Mouse (Mus musculus): Measurements from ENCODE around the gene Uchl4. TPM values are rescaled to one million over a fixed set of nuclear protein-coding genes. Genes with fewer than 3 reads are reported as not detected.

Uchl4 gene
- polyA plus RNA-seq, 1 experiment from 2014 or later, result 2.8 TPM

GRCm38 (mm10) chr9:64236056-64236455 lies 1.1 kb downstream of the Uchl4 start:
- peaks cover 36% of the 10 kb centered on the region for H3K4me1 ChIP-seq (ENCODE audit: control insufficient read depth, insufficient read depth, low read length)

GRCm38 (mm10) chr9:64240116-64240515 lies 5.1 kb downstream of the Uchl4 start:
- no peak overlapping the region for H3K4me3 ChIP-seq (replicated peaks; ENCODE audit: low read length)
- no peak overlapping the region for H3K27ac ChIP-seq (ENCODE audit: low read length)
- H3K9me3 ChIP-seq (replicated peaks; ENCODE audit: control insufficient read depth, low read length), result no peaks in the 10 kb centered on the region
- 0 out of 2 replicates have a peak, but pooled peaks cover 3% of the 10 kb centered on the region for H3K4me1 ChIP-seq (ENCODE audit: control insufficient read depth, insufficient read depth, low read length)
- 38% methylated on average over 2 of the region's 2 CpGs for WGBS
- H3K36me3 ChIP-seq (ENCODE audit: control insufficient read depth, insufficient read depth, low read length), result 0 out of 2 replicates have a peak, but pooled peaks cover 3% of the 10 kb centered on the region
- no peak overlapping the region for H3K4me2 ChIP-seq (ENCODE audit: low read depth, low read length)
- no peaks in the 10 kb centered on the region for H3K27me3 ChIP-seq (ENCODE audit: control insufficient read depth, insufficient read depth, low read length)
- ATAC-seq (ENCODE audit: insufficient read depth, low FRiP score), result no peak
- no peak overlapping the region for H3K9ac ChIP-seq (ENCODE audit: low read length)

More at GRCm38 (mm10) chr9:64236056-64236455, 1.1 kb downstream of the Uchl4 start:
- Histone ChIP-seq H3K4me3 (replicated peaks; ENCODE audit: low read length) (no peak overlapping the region), H3K27me3 (ENCODE audit: control insufficient read depth, insufficient read depth, low read length) (no peaks in the 10 kb centered on the region), H3K36me3 (ENCODE audit: control insufficient read depth, insufficient read depth, low read length) (0 out of 2 replicates have a peak, but pooled peaks cover 3% of the 10 kb centered on the region), H3K9ac (ENCODE audit: low read length) (no peak overlapping the region), H3K4me2 (ENCODE audit: low read depth, low read length) (no peak overlapping the region), H3K9me3 (replicated peaks; ENCODE audit: control insufficient read depth, low read length) (no peaks in the 10 kb centered on the region), H3K27ac (ENCODE audit: low read length) (no peak overlapping the region)
- ATAC-seq (ENCODE audit: insufficient read depth, low FRiP score), result no peak
- 94% methylated on average over 7 of the region's 7 CpGs for WGBS

- Histone ChIP-seq H3K36me3 (ENCODE audit: control insufficient read depth, insufficient read depth, low read length) (0 out of 2 replicates have a peak, but pooled peaks cover 3% of the 10 kb centered on the region), H3K4me1 (ENCODE audit: control insufficient read depth, insufficient read depth, low read length) (0 out of 2 replicates have a peak, but pooled peaks cover 3% of the 10 kb centered on the region), H3K4me2 (ENCODE audit: low read depth, low read length) (no peak overlapping the region), H3K9ac (ENCODE audit: low read length) (no peak overlapping the region), H3K27me3 (ENCODE audit: control insufficient read depth, insufficient read depth, low read length) (no peaks in the 10 kb centered on the region), H3K27ac (ENCODE audit: low read length) (no peak overlapping the region), H3K4me3 (replicated peaks; ENCODE audit: low read length) (no peak overlapping the region), H3K9me3 (replicated peaks; ENCODE audit: control insufficient read depth, low read length) (no peaks in the 10 kb centered on the region)
- ATAC-seq (ENCODE audit: insufficient read depth, low FRiP score), result no peak
- 48% methylated on average over 8 of the region's 8 CpGs for WGBS
Measured at GRCm38 (mm10) chr9:64240681-64241080, 5.7 kb downstream of the Uchl4 start.

- no peak overlapping the region for H3K9ac ChIP-seq (ENCODE audit: low read length)
- 61% methylated on average over 6 of the region's 6 CpGs for WGBS
- 0 out of 2 replicates have a peak, but pooled peaks cover 3% of the 10 kb centered on the region for H3K4me1 ChIP-seq (ENCODE audit: control insufficient read depth, insufficient read depth, low read length)
- H3K36me3 ChIP-seq (ENCODE audit: control insufficient read depth, insufficient read depth, low read length), result no peaks in the 10 kb centered on the region
- H3K27ac ChIP-seq (ENCODE audit: low read length), result no peak overlapping the region
- H3K27me3 ChIP-seq (ENCODE audit: control insufficient read depth, insufficient read depth, low read length), result no peaks in the 10 kb centered on the region
- H3K9me3 ChIP-seq (replicated peaks; ENCODE audit: control insufficient read depth, low read length), result no peaks in the 10 kb centered on the region
- H3K4me3 ChIP-seq (replicated peaks; ENCODE audit: low read length), result no peak overlapping the region
- ATAC-seq (ENCODE audit: insufficient read depth, low FRiP score), result no peak
- no peak overlapping the region for H3K4me2 ChIP-seq (ENCODE audit: low read depth, low read length)
Measured at GRCm38 (mm10) chr9:64242381-64242831, 7.4 kb downstream of the Uchl4 start.

GRCm38 (mm10) chr9:64249371-64249770 lies 14.4 kb downstream of the Uchl4 start:
- no peak overlapping the region for H3K9ac ChIP-seq (ENCODE audit: low read length)
- H3K27me3 ChIP-seq (ENCODE audit: control insufficient read depth, insufficient read depth, low read length), result no peaks in the 10 kb centered on the region
- WGBS, result 67% methylated on average over 1 of the region's 1 CpGs
- no peak for ATAC-seq (ENCODE audit: insufficient read depth, low FRiP score)
- H3K9me3 ChIP-seq (replicated peaks; ENCODE audit: control insufficient read depth, low read length), result no peaks in the 10 kb centered on the region
- H3K36me3 ChIP-seq (ENCODE audit: control insufficient read depth, insufficient read depth, low read length), result no peaks in the 10 kb centered on the region
- H3K4me2 ChIP-seq (ENCODE audit: low read depth, low read length), result no peak overlapping the region
- H3K4me3 ChIP-seq (replicated peaks; ENCODE audit: low read length), result no peak overlapping the region
- H3K4me1 ChIP-seq (ENCODE audit: control insufficient read depth, insufficient read depth, low read length), result peaks cover 11% of the 10 kb centered on the region; the same call in 1 of the 2 replicates
- H3K27ac ChIP-seq (ENCODE audit: low read length), result no peak overlapping the region

- H3K9ac ChIP-seq (ENCODE audit: low read length), result 0 out of 2 replicates have a peak overlapping the region, but pooled peaks have one; percentile 7
- no peak for ATAC-seq (ENCODE audit: insufficient read depth, low FRiP score)
- peak overlapping the region; percentile 12; the same call in 1 of the 2 replicates for H3K27ac ChIP-seq (ENCODE audit: low read length)
- no peaks in the 10 kb centered on the region for H3K27me3 ChIP-seq (ENCODE audit: control insufficient read depth, insufficient read depth, low read length)
- no peaks in the 10 kb centered on the region for H3K9me3 ChIP-seq (replicated peaks; ENCODE audit: control insufficient read depth, low read length)
- no peak overlapping the region for H3K4me2 ChIP-seq (ENCODE audit: low read depth, low read length)
- no peak overlapping the region for H3K4me3 ChIP-seq (replicated peaks; ENCODE audit: low read length)
- H3K36me3 ChIP-seq (ENCODE audit: control insufficient read depth, insufficient read depth, low read length), result no peaks in the 10 kb centered on the region
- H3K4me1 ChIP-seq (ENCODE audit: control insufficient read depth, insufficient read depth, low read length), result peaks cover 11% of the 10 kb centered on the region; the same call in 1 of the 2 replicates
Measured at GRCm38 (mm10) chr9:64250111-64250730, 15.2 kb downstream of the Uchl4 start.

GRCm38 (mm10) chr9:64252591-64253020 lies 17.6 kb downstream of the Uchl4 start:
- Histone ChIP-seq H3K27me3 (ENCODE audit: control insufficient read depth, insufficient read depth, low read length) (no peaks in the 10 kb centered on the region), H3K9me3 (replicated peaks; ENCODE audit: control insufficient read depth, low read length) (no peaks in the 10 kb centered on the region), H3K36me3 (ENCODE audit: control insufficient read depth, insufficient read depth, low read length) (no peaks in the 10 kb centered on the region), H3K4me3 (replicated peaks; ENCODE audit: low read length) (peak overlapping the region; percentile 67), H3K9ac (ENCODE audit: low read length) (peak overlapping the region; percentile 90), H3K4me1 (ENCODE audit: control insufficient read depth, insufficient read depth, low read length) (peaks cover 11% of the 10 kb centered on the region; the same call in 1 of the 2 replicates), H3K27ac (ENCODE audit: low read length) (peak overlapping the region; percentile 94), H3K4me2 (ENCODE audit: low read depth, low read length) (peak overlapping the region; percentile 68)
- WGBS, result under 1% methylated on average over 16 of the region's 16 CpGs
- ATAC-seq (ENCODE audit: insufficient read depth, low FRiP score), result 0 out of 2 replicates have a peak, but pooled peaks have one; percentile 0

- peaks cover 11% of the 10 kb centered on the region; the same call in 1 of the 2 replicates for H3K4me1 ChIP-seq (ENCODE audit: control insufficient read depth, insufficient read depth, low read length)
- peak within 1 kb of the TSS; percentile 67 for H3K4me3 ChIP-seq (replicated peaks; ENCODE audit: low read length)
- H3K27ac ChIP-seq (ENCODE audit: low read length), result peak within 1 kb of the TSS; percentile 94
- H3K4me2 ChIP-seq (ENCODE audit: low read depth, low read length), result peak within 1 kb of the TSS; percentile 68
- H3K27me3 ChIP-seq (ENCODE audit: control insufficient read depth, insufficient read depth, low read length), result no peaks in the 10 kb centered on the region
- no peaks in the 10 kb centered on the region for H3K9me3 ChIP-seq (replicated peaks; ENCODE audit: control insufficient read depth, low read length)
- ATAC-seq (ENCODE audit: insufficient read depth, low FRiP score), result peak; percentile 98
- H3K36me3 ChIP-seq (ENCODE audit: control insufficient read depth, insufficient read depth, low read length), result no peaks in the 10 kb centered on the region
- WGBS, result under 1% methylated on average over 89 of the region's 89 CpGs
- peak within 1 kb of the TSS; percentile 90 for H3K9ac ChIP-seq (ENCODE audit: low read length)
Measured at GRCm38 (mm10) chr9:64253021-64253904, 18.3 kb downstream of the Uchl4 start, which contains the start of gene Map2k1. Gene Map2k1, minus strand, starts transcription at chr9:64253631.

All from stomach, embryonic 16.5 days (tissue).